Mouse (Mus musculus) monocyte, adult 5-6 weeks (primary cell): Measurements from ENCODE around the gene Lgsn. TPM values are rescaled to one million over a fixed set of nuclear protein-coding genes. Genes with fewer than 3 reads are reported as not detected.

Experiments used
- ATAC-seq: fragments of 153-309, 156-312 bp; replicated peaks from 2 replicates; pipeline ENCODE4 v1.8.0; 2017; ENCODE audit warnings: mild to moderate bottlenecking; ENCODE audit not compliant: low TSS enrichment, insufficient number of reproducible peaks, severe bottlenecking, poor library complexity, low FRiP score
- total RNA-seq: library from RNA; stranded (forward); fragments of 200-1000, 200-491, 200-594 nt; gene quantifications from 3 replicates; pipeline ENCODE4 v1.2.3, GENCODE M21; 2017

The Lgsn gene
- not detected in 3 replicates for total RNA-seq

GRCm38 (mm10) chr1:31176101-31176500 lies at the start of gene Lgsn:
TSS of gene Lgsn (plus strand) at chr1:31176401.
- no peak for ATAC-seq

GRCm38 (mm10) chr1:31138387-31138786 lies 37.8 kb upstream of the Lgsn start:
- ATAC-seq = no peak

GRCm38 (mm10) chr1:31142288-31143094 lies 33.7 kb upstream of the Lgsn start:
- ATAC-seq = no peak

- ATAC-seq = no peak
These were observed 32.6 kb upstream of the Lgsn start for GRCm38 (mm10) chr1:31143571-31143970.

GRCm38 (mm10) chr1:31149671-31150070 lies 26.5 kb upstream of the Lgsn start:
- ATAC-seq = no peak

GRCm38 (mm10) chr1:31150546-31150945 lies 25.7 kb upstream of the Lgsn start:
- no peak for ATAC-seq

GRCm38 (mm10) chr1:31152799-31153426 lies 23.3 kb upstream of the Lgsn start:
- no peak for ATAC-seq

GRCm38 (mm10) chr1:31153793-31154349 lies 22.3 kb upstream of the Lgsn start:
- ATAC-seq = peak; percentile 66; the same call in 1 of the 2 replicates

- no peak for ATAC-seq
These were observed 20.0 kb upstream of the Lgsn start for GRCm38 (mm10) chr1:31156185-31156584.

- ATAC-seq = no peak
These were observed 19.3 kb upstream of the Lgsn start for GRCm38 (mm10) chr1:31156884-31157283.

GRCm38 (mm10) chr1:31164527-31165189 lies 11.5 kb upstream of the Lgsn start:
- no peak for ATAC-seq

- no peak for ATAC-seq
These were observed 10.7 kb upstream of the Lgsn start for GRCm38 (mm10) chr1:31165326-31166121.

GRCm38 (mm10) chr1:31175401-31175800 lies 800 bp upstream of the Lgsn start:
- ATAC-seq = no peak

GRCm38 (mm10) chr1:31178264-31178663 lies 2.1 kb downstream of the Lgsn start:
- no peak for ATAC-seq

- ATAC-seq = no peak
These were observed 14.2 kb downstream of the Lgsn start for GRCm38 (mm10) chr1:31190237-31190866.

GRCm38 (mm10) chr1:31195633-31196032 lies 19.4 kb downstream of the Lgsn start:
- no peak for ATAC-seq

GRCm38 (mm10) chr1:31196959-31197358 lies 20.8 kb downstream of the Lgsn start:
- ATAC-seq = no peak

GRCm38 (mm10) chr1:31203771-31204170 lies 27.6 kb downstream of the Lgsn start:
- ATAC-seq = no peak
